Mouse (Mus musculus): Measurements from ENCODE around the gene Gucd1.

- no peak for TF ChIP-seq CTCF (conservative IDR thresholded peaks at IDR 0.05; ENCODE audit: insufficient read depth, insufficient read length, low read depth, low read length)
- no peak for TF ChIP-seq POLR2A (IDR thresholded peaks at IDR 0.05; ENCODE audit: low read depth, low read length)
These were observed 184.5 kb downstream of the Gucd1 start for GRCm38 (mm10) chr10:75333176-75333776.
